Mouse (Mus musculus) testis, adult 2 months (tissue): ENCODE data around the gene Men1.

Experiments
- CTCF ChIP-seq: fragments of 200-500 bp; IDR thresholded peaks from 2 replicates; pipeline ENCODE4 v1.5.1; 2012; ENCODE audit warnings: low read depth, mild to moderate bottlenecking, inconsistent platforms, low read length, moderate library complexity; ENCODE audit not compliant: control insufficient read depth, insufficient read depth, insufficient replicate concordance
- POLR2A ChIP-seq: fragments of 200-500 bp; IDR thresholded peaks from 2 replicates; pipeline ENCODE4 v1.6.1; 2012; ENCODE audit warnings: low read depth, mild to moderate bottlenecking, inconsistent platforms, low read length, moderate library complexity; ENCODE audit not compliant: control insufficient read depth

- TF ChIP-seq POLR2A (no peak), CTCF (no peak)
Measured at GRCm38 (mm10) chr19:6310181-6310580, 24.6 kb upstream of the Men1 start.
